Mouse (Mus musculus) thymus, adult 2 months (tissue): ENCODE data around the gene Slc8b1.

Experiments used
- CTCF ChIP-seq: fragments of 200-500 bp; IDR thresholded peaks from 2 replicates; pipeline ENCODE4 v1.5.1; 2012; ENCODE audit warnings: mild to moderate bottlenecking, control low read depth, low read length, moderate library complexity, borderline replicate concordance; ENCODE audit not compliant: control insufficient read depth, poor library complexity, insufficient read depth; ENCODE audit errors: extremely low read depth
- POLR2A ChIP-seq: fragments of 200-500 bp; IDR thresholded peaks from 2 replicates; pipeline ENCODE4 v1.6.1; 2012; ENCODE audit warnings: mild to moderate bottlenecking, low read length, control low read depth, moderate library complexity; ENCODE audit not compliant: control insufficient read depth, poor library complexity, insufficient read depth; ENCODE audit errors: extremely low read depth

GRCm38 (mm10) chr5:120476296-120476695 lies 34.7 kb upstream of the Slc8b1 start, which contains the start of gene Sds:
- TF ChIP-seq CTCF (no peak), POLR2A (no peak)
